Mouse (Mus musculus) liver, adult 2 months (tissue): ENCODE data around the gene Xlr3b.
"Not testable (repeated sequence)": the region's sequence is repeated elsewhere in the genome, so short reads cannot be mapped to it uniquely, and the experiment has no call there.

Experiments used
- CTCF ChIP-seq: fragments of 200-500 bp; IDR thresholded peaks from 2 replicates; pipeline ENCODE4 v1.5.1; 2011; ENCODE audit warnings: low read depth, low read length, control low read depth
- POLR2A ChIP-seq: fragments of 200-500 bp; IDR thresholded peaks from 2 replicates; pipeline ENCODE4 v1.6.1; 2011; ENCODE audit warnings: low read length, control low read depth; ENCODE audit not compliant: insufficient read depth; ENCODE audit errors: extremely low read depth

- not testable (repeated sequence) for TF ChIP-seq CTCF, POLR2A
These were observed 15.1 kb upstream of the Xlr3b start, which contains the start of gene Spin2d for GRCm38 (mm10) chrX:73176889-73177288.
